Mouse (Mus musculus): ENCODE results near the gene Gm5134. TPM values are rescaled to one million over a fixed set of nuclear protein-coding genes. Genes with fewer than 3 reads are reported as not detected.
A peak's percentile ranks its signal among the peaks of the same experiment; 100 is the strongest.

Gm5134 gene
- polyA plus RNA-seq, 1 experiment from 2014 or later = not detected

DNA sequence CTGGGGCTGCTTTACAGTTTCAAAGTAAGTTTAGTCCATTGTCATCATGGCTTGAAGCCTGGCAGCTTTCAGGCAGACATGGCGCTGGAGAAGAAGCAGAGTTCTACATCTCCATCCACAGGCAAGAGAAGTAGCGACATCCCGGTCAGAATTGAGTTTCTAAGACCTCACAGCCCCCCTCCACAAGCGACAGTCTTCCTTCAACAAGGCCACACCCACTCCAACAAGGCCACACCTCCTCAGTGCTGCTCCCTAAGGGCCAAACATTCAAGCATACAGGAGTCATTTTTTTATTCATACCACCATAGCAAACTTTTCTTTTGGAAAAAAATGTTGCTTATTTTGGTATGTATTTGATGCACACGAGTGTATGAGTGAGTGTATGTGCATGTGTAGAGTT is 76.2 kb downstream of the Gm5134 start:
- H3K4me3 ChIP-seq (ENCODE audit: inconsistent target) = no peak overlapping the region
- 67% methylated on average over 4 of the region's 5 CpGs for WGBS (ENCODE audit: missing documents)
- no peak overlapping the region for H3K27ac ChIP-seq
- H3K36me3 ChIP-seq (ENCODE audit: inconsistent target) = no peaks in the 10 kb centered on the region
- H3K79me2 ChIP-seq (ENCODE audit: inconsistent target) = peaks cover 29% of the 10 kb centered on the region

- WGBS (ENCODE audit: missing documents) = 45% methylated on average over 11 of the region's 14 CpGs
- Histone ChIP-seq H3K27ac (peak overlapping the region; percentile 21), H3K79me2 (ENCODE audit: inconsistent target) (peaks cover 41% of the 10 kb centered on the region), H3K4me3 (ENCODE audit: inconsistent target) (peak overlapping the region; percentile 33), H3K36me3 (ENCODE audit: inconsistent target) (no peaks in the 10 kb centered on the region)
These were observed 77.4 kb downstream of the Gm5134 start for GRCm38 (mm10) chr10:76031511-76032401.

DNA sequence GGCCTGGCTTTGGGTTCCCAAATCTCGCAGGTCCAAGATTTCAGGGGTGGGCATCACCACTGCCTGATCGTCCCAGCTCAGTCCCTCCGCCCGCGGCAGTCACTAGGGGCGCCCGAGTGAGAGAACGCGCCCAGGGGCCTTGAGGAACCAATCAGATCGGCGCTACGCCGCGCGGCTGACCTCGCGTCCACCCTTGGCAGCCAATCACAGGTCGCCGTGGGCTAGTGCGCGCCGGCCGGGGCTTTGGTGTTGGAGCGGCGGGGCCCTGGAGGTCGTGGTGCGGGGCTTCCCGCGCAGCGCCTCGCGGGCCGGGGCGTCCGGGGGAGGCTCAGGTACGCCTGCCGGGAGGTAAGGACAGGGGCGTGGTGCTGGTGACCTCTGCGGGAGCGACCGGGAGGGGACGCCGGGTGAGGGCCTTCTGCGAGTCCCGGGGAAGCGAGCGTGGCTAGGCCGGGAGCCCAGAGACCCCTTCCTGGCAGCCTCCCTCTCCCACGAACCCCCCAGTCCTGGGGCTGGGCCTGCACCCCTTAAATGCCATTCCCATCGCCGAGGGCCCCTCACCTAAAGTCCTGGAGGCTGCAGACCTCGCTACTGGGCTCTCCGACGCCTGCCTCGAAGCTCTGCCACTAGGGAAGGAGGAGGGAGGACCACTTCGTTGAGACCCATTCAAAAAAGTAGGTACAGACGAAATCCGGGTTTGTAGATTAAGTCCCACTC is 78.2 kb downstream of the Gm5134 start, which contains the start of gene Zfp280b:
Gene Zfp280b (plus strand): TSS at position 249 of the 717 bp plus-strand sequence.
- Histone ChIP-seq H3K27ac (peak within 1 kb of the TSS; percentile 38), H3K4me3 (ENCODE audit: inconsistent target) (peak within 1 kb of the TSS; percentile 80), H3K79me2 (ENCODE audit: inconsistent target) (peaks cover 49% of the 10 kb centered on the region), H3K36me3 (ENCODE audit: inconsistent target) (no peaks in the 10 kb centered on the region)
- under 1% methylated on average over 57 of the region's 58 CpGs for WGBS (ENCODE audit: missing documents)

- H3K4me3 ChIP-seq (ENCODE audit: inconsistent target) = peak overlapping the region; percentile 80
- peaks cover 53% of the 10 kb centered on the region for H3K79me2 ChIP-seq (ENCODE audit: inconsistent target)
- H3K36me3 ChIP-seq (ENCODE audit: inconsistent target) = peaks cover 2% of the 10 kb centered on the region; the same call in 1 of the 2 replicates
- H3K27ac ChIP-seq = peak overlapping the region; percentile 38
- 22% methylated on average over 7 of the region's 7 CpGs for WGBS (ENCODE audit: missing documents)
These were observed 78.8 kb downstream of the Gm5134 start for GRCm38 (mm10) chr10:76033119-76033455.

- H3K36me3 ChIP-seq (ENCODE audit: inconsistent target) = peaks cover 12% of the 10 kb centered on the region
- WGBS (ENCODE audit: missing documents) = 70% methylated on average over 8 of the region's 8 CpGs
- no peak overlapping the region for H3K27ac ChIP-seq
- no peak overlapping the region for H3K4me3 ChIP-seq (ENCODE audit: inconsistent target)
- H3K79me2 ChIP-seq (ENCODE audit: inconsistent target) = peaks cover 53% of the 10 kb centered on the region
These were observed 79.8 kb downstream of the Gm5134 start for GRCm38 (mm10) chr10:76034001-76034600.

- peaks cover 24% of the 10 kb centered on the region for H3K36me3 ChIP-seq (ENCODE audit: inconsistent target)
- H3K79me2 ChIP-seq (ENCODE audit: inconsistent target) = peaks cover 53% of the 10 kb centered on the region
- H3K27ac ChIP-seq = no peak overlapping the region
- H3K4me3 ChIP-seq (ENCODE audit: inconsistent target) = no peak overlapping the region
These were observed 81.0 kb downstream of the Gm5134 start for GRCm38 (mm10) chr10:76035277-76035676.

DNA sequence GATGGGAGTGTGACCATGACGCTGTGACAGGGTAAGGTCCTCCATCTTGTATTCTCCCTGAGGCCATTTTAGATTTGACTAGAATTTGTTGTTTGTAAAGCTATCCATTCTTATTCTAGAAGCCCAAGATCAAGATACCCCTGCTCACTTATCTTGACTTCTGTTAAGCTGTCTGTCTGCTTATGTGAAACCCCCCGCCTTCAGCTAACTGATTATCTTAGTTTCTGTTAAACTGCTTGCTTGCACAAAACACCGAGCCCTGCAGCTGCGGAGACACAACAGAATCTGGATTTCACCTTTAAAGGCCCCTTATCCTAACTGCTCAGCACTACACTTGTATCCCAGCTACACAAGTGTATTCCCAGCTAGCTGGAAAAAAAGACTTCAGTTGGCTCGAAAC is 82.6 kb downstream of the Gm5134 start:
- Histone ChIP-seq H3K4me3 (ENCODE audit: inconsistent target) (no peak overlapping the region), H3K79me2 (ENCODE audit: inconsistent target) (peaks cover 53% of the 10 kb centered on the region), H3K27ac (no peak overlapping the region), H3K36me3 (ENCODE audit: inconsistent target) (peaks cover 27% of the 10 kb centered on the region)
- 95% methylated on average over 3 of the region's 5 CpGs for WGBS (ENCODE audit: missing documents)

DNA sequence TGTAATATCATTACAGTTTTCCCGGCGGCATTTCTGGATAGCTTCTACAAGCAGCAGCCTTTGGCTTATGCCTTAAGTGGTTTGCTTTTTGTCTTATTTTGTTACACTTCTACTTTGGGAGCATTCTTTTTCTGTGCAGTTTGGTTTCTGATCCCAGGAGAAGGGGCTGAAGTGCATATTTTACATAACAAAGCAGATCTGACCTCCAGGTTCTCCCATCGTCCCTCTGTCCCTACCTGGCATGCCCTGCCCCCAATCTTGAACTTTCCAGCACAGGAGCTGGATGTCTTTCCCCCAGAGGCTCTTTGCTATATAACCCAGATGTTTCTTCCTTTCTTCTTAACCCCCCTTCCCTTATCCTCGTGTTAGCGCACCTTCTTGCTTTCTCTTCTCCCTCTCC is 91.0 kb downstream of the Gm5134 start:
- no peaks in the 10 kb centered on the region for H3K79me2 ChIP-seq (ENCODE audit: inconsistent target)
- WGBS (ENCODE audit: missing documents) = 73% methylated on average over 5 of the region's 5 CpGs
- no peak overlapping the region for H3K27ac ChIP-seq
- peaks cover 2% of the 10 kb centered on the region; the same call in 1 of the 2 replicates for H3K36me3 ChIP-seq (ENCODE audit: inconsistent target)
- no peak overlapping the region for H3K4me3 ChIP-seq (ENCODE audit: inconsistent target)

- no peak overlapping the region for H3K27ac ChIP-seq
- H3K4me3 ChIP-seq (ENCODE audit: inconsistent target) = no peak overlapping the region
- no peaks in the 10 kb centered on the region for H3K79me2 ChIP-seq (ENCODE audit: inconsistent target)
- WGBS (ENCODE audit: missing documents) = 50% methylated on average over 1 of the region's 1 CpGs
- H3K36me3 ChIP-seq (ENCODE audit: inconsistent target) = no peaks in the 10 kb centered on the region
These were observed 92.4 kb downstream of the Gm5134 start for GRCm38 (mm10) chr10:76046754-76047153.

DNA sequence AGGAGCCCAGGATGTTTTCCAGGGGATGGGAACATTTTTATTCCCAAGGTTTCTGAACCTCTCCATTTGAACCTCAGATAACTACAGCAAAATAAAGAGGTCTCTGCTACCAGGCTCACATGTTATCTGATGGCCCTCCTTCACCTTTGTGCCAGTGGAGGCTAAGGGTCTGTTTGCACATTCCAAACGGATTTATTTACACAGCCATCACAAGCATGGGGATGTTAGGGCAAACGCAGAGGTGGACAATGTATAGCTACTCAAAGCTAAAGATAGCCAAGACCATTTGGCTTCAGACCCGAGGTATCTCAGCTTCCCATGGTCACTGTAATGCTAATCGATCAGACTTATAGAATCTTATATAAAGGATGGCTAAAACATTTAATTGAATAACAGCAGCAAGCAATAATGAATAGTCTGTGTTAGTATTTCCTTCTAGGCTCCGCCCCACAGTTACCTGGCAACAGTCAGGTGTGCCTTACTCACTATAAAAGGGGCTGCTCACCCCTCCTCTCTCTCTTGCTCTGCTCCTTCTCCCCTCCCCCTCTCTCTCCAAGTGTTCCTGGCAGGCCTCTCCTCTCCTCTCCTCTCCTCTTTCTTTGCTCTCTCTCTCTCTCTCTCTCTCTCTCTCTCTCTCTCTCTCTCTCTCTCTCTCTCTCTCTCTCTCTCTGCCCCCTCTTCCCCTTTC is 93.0 kb downstream of the Gm5134 start:
- Histone ChIP-seq H3K27ac (no peak overlapping the region), H3K79me2 (ENCODE audit: inconsistent target) (no peaks in the 10 kb centered on the region), H3K36me3 (ENCODE audit: inconsistent target) (no peaks in the 10 kb centered on the region), H3K4me3 (ENCODE audit: inconsistent target) (no peak overlapping the region)
- WGBS (ENCODE audit: missing documents) = 56% methylated on average over 5 of the region's 5 CpGs

DNA sequence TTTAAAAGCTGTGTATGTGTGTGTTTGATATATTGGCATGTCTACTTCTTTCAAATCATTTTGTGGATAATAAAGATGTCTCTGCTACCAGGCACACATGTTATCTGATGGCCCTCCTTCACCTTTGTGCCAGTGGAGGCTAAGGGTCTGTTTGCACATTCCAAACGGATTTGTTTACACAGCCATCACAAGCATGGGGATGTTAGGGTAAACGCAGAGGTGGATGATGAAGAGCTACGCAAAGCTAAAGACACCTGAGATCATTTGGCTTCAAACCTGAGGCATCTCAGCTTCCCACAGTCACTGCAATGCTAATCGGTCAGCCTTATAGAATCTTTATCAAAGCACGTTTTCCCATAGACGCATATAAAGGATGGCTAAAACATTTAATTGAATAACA is 94.7 kb downstream of the Gm5134 start:
- 84% methylated on average over 6 of the region's 6 CpGs for WGBS (ENCODE audit: missing documents)
- H3K27ac ChIP-seq = no peak overlapping the region
- H3K79me2 ChIP-seq (ENCODE audit: inconsistent target) = no peaks in the 10 kb centered on the region
- no peak overlapping the region for H3K4me3 ChIP-seq (ENCODE audit: inconsistent target)
- H3K36me3 ChIP-seq (ENCODE audit: inconsistent target) = no peaks in the 10 kb centered on the region

- WGBS (ENCODE audit: missing documents) = 93% methylated on average over 8 of the region's 11 CpGs
- no peak overlapping the region for H3K27ac ChIP-seq
- no peak overlapping the region for H3K4me3 ChIP-seq (ENCODE audit: inconsistent target)
- H3K79me2 ChIP-seq (ENCODE audit: inconsistent target) = no peaks in the 10 kb centered on the region
- H3K36me3 ChIP-seq (ENCODE audit: inconsistent target) = no peaks in the 10 kb centered on the region
These were observed 97.5 kb downstream of the Gm5134 start for GRCm38 (mm10) chr10:76051860-76052259.
